Mouse (Mus musculus) ZHBTc4 (cell line): ENCODE measurements at regions not wholly inside any gene's neighbourhood (a gene's known extent, or its start where the extent isn't known, plus 50 kb on each side); places are given as distances from the start of the nearest gene placed in this dataset.
"Not testable (repeated sequence)": the region's sequence is repeated elsewhere in the genome, so short reads cannot be mapped to it uniquely, and the experiment has no call there.

Experiments used
- DNase-seq: peaks from one replicate; pipeline ENCODE4 v3.0.0-alpha.2; 2011; ENCODE audit warnings: low read depth, low spot score

DNA sequence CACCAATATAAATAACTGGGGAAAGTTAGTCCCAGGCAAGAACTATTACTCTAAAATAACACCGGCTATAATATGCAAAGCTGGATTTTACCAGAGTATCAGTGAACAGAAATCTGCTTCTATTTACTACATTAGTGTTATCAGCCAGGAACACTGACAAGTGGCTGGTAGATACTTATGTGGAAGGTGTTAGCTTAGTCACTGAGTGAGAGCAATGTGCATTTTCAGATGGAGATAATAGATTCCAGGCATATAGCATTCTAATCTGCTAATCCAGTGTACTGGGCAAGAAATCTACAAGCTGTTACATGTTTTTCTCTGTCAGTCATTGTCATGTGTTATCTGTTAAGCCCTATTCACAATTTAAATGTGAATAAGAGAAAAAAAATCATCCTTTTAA, 1054.6 kb upstream of the Rag2 start:
- DNase-seq: not testable (repeated sequence)

DNA sequence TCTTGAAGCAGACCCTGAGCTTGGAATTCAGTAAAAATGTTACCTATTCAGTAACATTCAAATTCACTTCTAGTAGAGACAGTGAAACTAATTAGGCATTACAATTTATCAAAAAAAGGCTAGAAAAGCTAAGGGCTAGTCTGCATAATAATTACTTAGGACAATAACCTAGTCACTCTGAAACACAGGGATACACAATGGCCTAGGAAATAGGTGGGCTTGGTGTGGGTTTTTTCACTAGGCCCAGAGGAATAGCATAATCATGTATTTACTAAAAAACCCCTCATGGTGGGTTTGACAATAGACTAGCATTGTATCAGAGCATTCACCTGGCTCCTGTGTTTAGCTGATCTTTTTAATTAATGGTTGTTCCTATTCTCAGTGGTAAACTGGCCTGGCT, 1033.9 kb upstream of the Rag2 start:
- not testable (repeated sequence) for DNase-seq

DNA sequence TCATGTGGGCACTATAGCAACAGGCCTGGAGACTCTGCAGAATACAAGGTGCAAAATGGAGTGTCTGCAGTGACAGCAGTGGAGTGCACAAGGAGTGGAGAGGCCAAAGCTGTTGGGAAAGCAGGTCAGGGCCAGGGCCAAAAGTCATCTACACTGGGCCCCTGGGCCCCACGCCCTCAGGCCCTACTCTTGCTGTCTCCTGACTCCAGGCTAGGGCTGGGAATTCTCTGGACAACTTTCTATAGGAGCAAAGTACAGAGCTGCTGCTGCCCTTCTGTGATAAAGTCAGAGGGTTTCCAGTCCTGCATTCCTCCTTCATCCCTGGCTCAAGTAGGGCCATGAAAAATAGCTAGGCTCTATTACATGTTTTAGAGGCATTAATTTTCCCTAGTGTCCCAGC, 998.3 kb upstream of the Rag2 start:
- not testable (repeated sequence) for DNase-seq

DNA sequence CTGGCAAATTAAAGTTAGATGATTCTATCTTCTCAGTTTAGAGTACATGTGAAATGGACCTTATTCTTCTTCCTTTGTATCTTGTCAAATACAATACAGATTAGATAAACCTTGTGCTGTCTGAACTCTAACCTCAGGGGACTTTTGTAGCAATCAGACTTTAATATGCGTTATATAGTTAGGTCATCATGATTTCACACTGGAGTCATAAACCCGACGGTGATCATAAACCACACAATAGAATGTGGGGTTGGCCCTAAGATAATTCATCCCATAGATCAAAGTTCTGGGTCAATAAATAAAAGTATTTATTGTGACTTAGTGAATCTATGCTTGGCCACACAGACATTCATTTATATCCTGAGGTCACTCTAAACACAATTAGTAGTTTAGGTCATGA, 971.8 kb upstream of the Rag2 start:
- DNase-seq: not testable (repeated sequence)

DNA sequence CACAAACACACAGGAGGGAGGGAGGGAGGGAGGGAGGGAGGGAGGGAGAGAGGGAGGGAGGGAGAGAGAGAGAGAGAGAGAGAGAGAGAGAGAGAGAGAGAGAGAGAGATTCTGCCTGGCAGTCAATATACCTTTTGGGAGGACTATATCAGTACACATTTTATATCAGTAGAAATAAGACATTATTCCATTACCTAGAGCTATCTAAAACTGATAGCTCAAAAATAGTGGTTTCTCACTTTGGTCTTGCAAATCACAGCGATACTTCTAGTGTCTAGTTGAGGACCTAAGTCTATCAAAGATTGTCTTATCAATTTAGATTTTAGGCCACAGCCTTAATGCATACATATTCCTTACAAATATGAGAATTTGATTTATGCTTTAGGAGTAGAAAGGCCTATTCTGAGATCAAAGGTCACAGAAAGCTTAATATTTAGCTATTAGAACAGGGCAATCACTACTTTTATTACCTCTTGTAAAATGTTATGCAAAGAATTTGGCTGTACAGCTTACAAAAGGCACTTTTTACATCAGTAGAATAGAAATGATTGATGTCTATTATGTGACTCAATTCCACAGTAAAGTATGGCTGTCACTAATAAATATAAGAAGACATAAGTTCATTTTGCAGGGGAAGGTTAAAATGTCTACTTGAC, 953.0 kb upstream of the Rag2 start:
- DNase-seq: not testable (repeated sequence)

DNA sequence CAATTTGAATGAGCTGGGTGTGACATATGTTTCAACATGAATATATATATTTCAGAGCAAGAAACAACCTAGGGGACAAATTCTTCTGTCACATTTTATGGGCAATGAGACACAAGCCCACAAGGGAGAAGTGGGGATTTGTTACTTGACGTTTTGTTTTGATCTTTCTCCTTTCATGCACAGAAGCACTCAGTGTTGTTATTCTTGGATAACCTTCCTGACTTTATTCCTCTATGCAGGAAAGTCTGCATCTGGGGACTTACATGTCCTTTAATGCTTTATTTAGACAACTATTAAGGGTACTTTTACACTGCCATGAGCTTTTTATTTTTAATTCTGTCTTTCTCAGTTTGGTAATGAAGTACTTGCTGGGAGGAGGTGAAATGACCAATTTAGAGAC, 916.1 kb upstream of the Rag2 start:
- DNase-seq: not testable (repeated sequence)

DNA sequence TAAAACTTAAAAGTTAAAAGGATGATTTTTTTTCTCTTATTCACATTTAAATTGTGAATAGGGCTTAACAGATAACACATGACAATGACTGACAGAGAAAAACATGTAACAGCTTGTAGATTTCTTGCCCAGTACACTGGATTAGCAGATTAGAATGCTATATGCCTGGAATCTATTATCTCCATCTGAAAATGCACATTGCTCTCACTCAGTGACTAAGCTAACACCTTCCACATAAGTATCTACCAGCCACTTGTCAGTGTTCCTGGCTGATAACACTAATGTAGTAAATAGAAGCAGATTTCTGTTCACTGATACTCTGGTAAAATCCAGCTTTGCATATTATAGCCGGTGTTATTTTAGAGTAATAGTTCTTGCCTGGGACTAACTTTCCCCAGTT, 881.2 kb upstream of the Rag2 start:
- not testable (repeated sequence) for DNase-seq

DNA sequence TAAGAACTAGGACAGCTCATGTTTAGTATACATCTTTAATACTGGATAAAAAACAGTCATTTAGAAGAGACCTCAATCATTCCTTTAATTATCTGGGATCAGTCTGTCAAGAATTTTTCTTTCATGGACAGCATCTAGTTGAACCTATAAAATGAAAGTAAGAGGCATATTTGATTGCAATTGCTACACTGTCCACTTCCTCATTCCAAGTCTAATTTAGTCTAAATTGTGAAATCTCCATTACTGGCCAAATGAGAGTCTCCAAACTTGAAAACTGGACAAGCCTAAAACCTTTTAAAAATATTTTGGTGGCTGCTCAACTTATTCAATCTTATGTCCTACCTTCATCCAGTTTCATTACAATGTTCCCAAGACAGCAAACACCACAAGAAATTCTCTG, 869.5 kb upstream of the Rag2 start:
- DNase-seq: not testable (repeated sequence)

DNA sequence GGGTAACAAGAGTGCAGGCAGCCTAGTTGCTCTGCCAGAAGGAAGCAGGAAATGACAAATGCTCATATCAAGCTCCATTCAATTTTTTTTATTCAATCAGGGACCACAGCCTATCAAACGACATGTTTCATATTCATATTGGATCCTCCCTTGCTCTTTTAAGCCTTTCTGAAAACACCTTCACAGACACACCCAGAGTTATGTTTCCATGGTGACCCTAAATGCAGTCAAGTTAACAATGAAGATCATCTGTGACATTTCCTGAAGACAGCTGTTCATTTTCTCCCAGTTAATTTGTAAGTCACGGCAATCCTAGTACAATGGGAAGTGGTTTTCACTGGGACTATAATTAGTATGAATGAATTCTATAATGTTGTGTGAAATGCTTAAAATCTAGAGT, 839.1 kb upstream of the Rag2 start:
- no peak for DNase-seq

DNA sequence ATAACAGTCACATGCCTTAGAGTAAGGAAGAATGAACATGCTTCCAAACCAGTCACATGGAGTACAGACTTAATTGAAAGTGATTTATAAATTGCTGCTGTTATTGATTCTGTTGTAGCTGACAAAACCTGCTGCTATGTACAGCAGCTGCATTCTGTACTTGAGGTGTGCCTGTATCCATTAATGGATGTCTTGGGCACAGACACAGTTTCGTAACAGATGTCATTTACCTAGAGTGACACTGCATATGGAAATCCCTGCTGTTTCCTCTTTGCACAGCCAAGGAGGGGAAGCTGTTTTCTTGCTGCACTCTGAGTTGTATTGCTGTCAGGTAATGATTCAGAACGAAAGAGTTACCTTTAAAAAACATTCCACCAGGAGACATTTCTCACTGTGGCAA, 828.9 kb upstream of the Rag2 start:
- no peak for DNase-seq

DNA sequence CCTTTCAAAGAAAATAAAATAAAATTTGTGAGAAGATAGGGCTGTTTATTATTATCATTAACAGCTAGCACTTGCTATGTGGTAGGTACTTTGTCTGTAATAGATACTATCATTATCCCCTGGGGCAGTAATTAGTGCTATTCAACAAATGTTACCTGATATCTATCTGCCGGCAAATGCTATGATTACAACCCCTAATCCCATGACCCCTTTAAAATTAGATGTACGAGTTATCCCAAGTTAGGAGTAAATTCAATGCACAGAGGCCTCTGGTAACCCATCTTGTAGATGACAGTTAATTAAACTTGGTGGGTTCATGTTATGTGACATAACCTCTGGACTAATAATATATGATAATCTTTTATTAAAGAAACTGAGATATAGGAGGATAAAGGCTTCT, 827.7 kb upstream of the Rag2 start:
- no peak for DNase-seq

DNA sequence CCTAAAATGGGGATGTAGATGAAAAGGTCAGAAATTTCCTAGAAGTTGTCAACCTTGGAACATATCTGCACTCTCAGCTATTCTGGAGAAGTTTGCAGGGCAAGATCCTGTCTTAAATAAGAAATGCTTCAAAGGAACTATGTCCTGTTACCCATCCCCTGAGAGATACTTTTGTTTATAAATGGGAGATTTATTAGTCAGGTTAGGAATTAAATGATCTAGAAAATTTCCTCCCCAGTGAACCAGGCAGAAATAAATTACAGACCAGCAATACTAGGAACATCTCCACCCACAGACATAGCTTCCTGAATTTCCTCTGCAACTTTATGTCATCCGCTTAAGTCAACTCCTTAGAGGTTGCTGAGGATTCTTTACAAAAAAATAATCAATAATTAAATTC, 827.0 kb upstream of the Rag2 start:
- DNase-seq: no peak

DNA sequence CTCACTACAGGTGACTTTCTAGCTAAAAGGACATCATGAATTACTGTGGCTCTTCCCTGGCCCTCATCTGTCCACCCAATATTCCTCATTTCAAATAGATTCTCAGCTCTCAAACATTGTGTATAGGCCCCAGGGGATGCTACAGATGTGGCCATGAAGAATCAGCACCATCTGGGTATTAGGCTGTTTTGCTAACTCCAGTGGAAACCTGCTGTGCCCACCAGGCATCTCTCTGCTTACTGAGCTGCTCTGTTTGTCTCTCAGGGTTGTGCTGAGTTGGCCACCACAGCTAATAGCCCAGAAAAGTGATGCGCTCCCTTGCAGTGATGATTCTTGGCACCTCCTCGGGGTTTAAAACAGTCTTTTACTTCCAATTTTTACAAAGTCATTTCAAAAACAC, 812.0 kb upstream of the Rag2 start:
- no peak for DNase-seq

DNA sequence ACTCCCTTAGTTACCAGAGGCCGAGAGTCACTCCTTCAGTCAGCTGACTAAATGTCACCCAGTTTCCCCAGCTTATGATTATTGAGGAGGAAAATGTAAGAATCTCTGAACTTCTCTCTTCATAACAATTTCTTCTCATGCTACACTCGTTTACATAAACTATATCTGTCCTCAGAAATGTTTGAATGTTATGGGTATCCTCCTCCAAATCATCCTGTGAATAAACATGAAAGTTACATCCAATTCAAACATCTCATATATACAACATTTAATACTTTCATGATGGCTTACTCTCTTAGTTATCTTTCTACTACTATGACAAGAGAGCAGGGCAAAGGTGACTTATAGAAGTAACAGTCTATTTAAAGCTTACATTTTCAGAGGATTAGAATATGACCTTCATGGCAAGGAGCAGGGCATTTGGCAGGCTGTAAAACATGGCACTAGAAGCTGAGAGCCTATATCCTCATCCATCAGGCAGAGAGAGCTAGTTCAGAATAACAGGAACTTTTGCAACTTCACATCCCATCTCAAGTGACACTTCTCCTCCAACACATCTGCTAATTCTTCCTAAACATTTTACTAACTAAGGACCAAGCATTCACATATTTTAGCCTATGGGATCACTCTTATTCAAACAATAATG, 809.8 kb upstream of the Rag2 start:
- DNase-seq: no peak

DNA sequence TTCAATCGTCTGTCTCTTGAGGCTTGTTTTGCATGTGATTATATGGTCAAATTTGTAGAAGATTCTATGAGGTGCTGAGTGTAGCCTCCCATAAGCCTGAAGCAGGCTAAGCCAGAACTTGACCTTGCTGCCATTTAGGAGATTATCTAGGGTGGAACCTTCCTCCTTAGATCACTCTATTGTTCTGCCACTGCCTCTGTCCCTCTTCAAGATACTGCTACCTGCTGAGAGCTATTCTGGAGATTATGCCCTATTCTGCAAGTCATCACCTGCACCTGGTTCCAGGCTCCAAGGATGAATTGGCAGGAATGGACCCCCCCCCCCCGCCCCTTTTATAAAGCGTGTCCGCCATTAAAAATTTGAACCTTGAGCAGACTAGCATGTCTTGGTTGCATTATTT, 790.5 kb upstream of the Rag2 start:
- DNase-seq: peak; percentile 31

DNA sequence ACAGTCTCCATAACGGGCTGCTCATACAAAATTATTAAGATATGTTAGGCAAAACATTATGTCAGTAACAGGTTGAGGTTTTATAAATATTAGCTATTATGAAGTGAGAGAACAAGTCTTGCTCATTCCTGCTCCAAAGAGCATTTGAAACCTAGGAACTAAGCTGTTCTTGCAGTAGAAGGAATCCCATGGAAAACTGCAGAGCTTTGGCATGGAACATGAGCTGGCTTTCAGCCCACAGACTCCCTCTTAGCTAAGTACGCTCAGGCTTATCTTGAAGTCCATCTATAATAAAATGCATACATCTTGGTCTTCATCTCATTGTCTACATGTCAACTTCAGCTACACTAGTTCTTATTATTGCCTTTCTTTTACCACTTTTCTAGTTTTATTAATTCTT, 766.7 kb upstream of the Rag2 start:
- DNase-seq: no peak

DNA sequence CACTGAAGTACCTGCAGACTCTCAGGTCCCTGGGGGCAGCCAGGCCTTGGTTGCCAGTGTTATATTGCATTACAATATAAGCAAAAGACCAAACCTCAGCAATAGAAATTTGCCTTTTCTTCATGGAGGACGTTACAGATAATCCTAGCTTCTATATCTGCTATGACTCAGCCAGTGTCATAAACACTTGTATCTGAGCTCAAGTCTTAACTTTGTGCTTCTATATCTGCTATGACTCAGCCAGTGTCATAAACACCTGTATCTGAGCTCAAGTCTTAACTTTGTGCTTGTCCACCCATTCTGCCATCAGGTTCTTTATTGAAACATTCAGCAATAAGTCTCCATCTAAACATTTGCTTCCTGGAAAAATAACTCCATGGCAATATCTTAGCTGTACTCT, 759.0 kb upstream of the Rag2 start:
- DNase-seq: no peak
